Mouse (Mus musculus) G1E (cell line): ENCODE measurements around the gene Lypd3. TPM values are rescaled to one million over a fixed set of nuclear protein-coding genes. Genes with fewer than 3 reads are reported as not detected.
A peak's percentile ranks its signal among the peaks of the same experiment; 100 is the strongest.

ENCODE experiments used
- ATAC-seq: 2 replicates; pipeline ENCODE4 v1.8.0; 2016; ENCODE audit warnings: mild to moderate bottlenecking; ENCODE audit not compliant: insufficient number of reproducible peaks, poor library complexity, low FRiP score, severe bottlenecking; ENCODE audit errors: extremely low read depth
- DNase-seq: peaks from one replicate; pipeline ENCODE4 v3.0.0; 2012; ENCODE audit warnings: low spot score
- H3K27me3 ChIP-seq: 2 replicates; pipeline ENCODE4 v1.6.1; 2012; ENCODE audit warnings: mild to moderate bottlenecking, low read length, inconsistent platforms; ENCODE audit not compliant: insufficient read depth
- H3K36me3 ChIP-seq: replicated peaks from 2 replicates; pipeline ENCODE3; 2012; ENCODE audit warnings: mild to moderate bottlenecking, inconsistent platforms
- H3K4me1 ChIP-seq: 2 replicates; pipeline ENCODE4 v1.6.1; 2012; ENCODE audit warnings: low read depth, low read length, inconsistent platforms, mixed read lengths; ENCODE audit not compliant: insufficient read depth
- H3K4me3 ChIP-seq: 2 replicates; pipeline ENCODE4 v1.5.1; 2012; ENCODE audit warnings: low read depth, mild to moderate bottlenecking, inconsistent platforms, low read length, moderate library complexity, mixed read lengths
- H3K9me3 ChIP-seq: replicated peaks from 2 replicates; pipeline ENCODE4 v1.6.1; 2012; ENCODE audit warnings: inconsistent platforms
- CTCF ChIP-seq: IDR thresholded peaks from 2 replicates; pipeline ENCODE4 v1.5.1; 2012; ENCODE audit warnings: low read depth, low read length, inconsistent platforms, mixed read lengths
- GATA1 ChIP-seq: IDR thresholded peaks from 2 replicates; pipeline ENCODE4 v1.6.1; 2012; ENCODE audit warnings: borderline replicate concordance, low read length, inconsistent platforms, mixed read lengths
- GATA2 ChIP-seq: IDR thresholded peaks from 2 replicates; pipeline ENCODE4 v1.6.1; 2012; ENCODE audit warnings: low read depth, low read length, inconsistent platforms, borderline replicate concordance
- POLR2AphosphoS5 ChIP-seq: IDR thresholded peaks from 2 replicates; pipeline ENCODE4 v1.6.1; 2012; ENCODE audit warnings: low read depth, low read length, inconsistent platforms; ENCODE audit not compliant: insufficient replicate concordance
- TAL1 ChIP-seq: conservative IDR thresholded peaks from 2 replicates; pipeline ENCODE4 v1.6.1; 2012; ENCODE audit warnings: low read depth, low read length, inconsistent platforms, mixed read lengths
- polyA plus RNA-seq: library from polyadenylated mRNA; stranded (reverse); fragments of >175 nt; gene quantifications from 2 replicates; pipeline ENCODE4 v1.2.3, GENCODE M21; 2012
- total RNA-seq, 2 experiments: library from RNA; stranded (forward) in 1 of 2; stranded (reverse) in 1 of 2; fragments of 200-1000 nt in 1 of 2; fragments of >200 nt in 1 of 2; fragmentation: Nextera tagmentation in 1 of 2; gene quantifications; 2 replicates each; pipeline ENCODE4 v1.2.3; 2014 to 2017

Gene Lypd3
- total and polyA plus RNA-seq, 3 experiments, result not detected

GRCm38 (mm10) chr7:24592781-24593180 lies 43.6 kb upstream of the Lypd3 start:
- ATAC-seq (no peak), DNase-seq (no peak)
- TF ChIP-seq POLR2AphosphoS5 (no peak), CTCF (no peak), TAL1 (no peak), GATA1 (no peak), GATA2 (no peak)
- H3K4me3 ChIP-seq, result no peak overlapping the region
- no peaks in the 10 kb centered on the region for H3K27me3 ChIP-seq
- no peaks in the 10 kb centered on the region for H3K9me3 ChIP-seq
- peaks cover 49% of the 10 kb centered on the region for H3K4me1 ChIP-seq
- peaks cover 8% of the 10 kb centered on the region for H3K36me3 ChIP-seq

DNA sequence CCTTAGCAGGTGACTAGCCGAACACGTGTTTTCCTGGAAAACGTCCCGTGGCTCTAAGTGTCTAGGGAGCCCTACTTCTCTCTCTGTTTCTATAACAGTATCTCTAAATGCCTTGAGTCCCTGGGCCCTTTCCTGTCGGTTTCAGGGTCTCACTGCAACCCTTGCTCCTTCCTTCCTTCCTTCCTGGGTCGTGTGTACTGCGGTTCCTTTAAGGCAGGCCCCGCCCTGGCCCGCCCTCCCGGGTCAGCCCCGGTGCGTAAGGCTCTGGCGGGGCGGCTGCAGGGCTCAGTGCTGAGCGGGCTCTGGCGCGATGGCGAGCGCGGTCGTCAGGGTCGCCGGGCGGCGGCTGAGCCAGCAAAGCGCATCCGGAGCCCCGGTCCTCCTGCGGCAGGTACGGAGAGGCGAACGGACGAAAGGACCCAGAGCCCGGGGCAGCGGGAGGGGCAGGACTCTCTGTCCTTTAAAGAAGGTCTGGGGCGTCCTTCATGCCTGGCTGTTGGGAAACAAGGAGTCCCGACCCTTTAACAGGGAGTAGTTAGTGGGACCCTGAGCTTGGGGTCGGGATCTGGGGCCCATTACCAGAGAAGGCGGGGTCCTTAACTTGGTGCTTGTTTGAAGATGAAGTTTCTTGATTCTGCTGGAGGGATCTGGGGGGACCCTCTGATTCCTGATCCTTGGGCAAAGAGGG lies 42.6 kb upstream of the Lypd3 start:
- TF ChIP-seq GATA1 (no peak), POLR2AphosphoS5 (no peak), TAL1 (no peak), GATA2 (no peak), CTCF (no peak)
- H3K27me3 ChIP-seq, result no peaks in the 10 kb centered on the region
- H3K36me3 ChIP-seq, result peaks cover 8% of the 10 kb centered on the region
- peak; percentile 70 for ATAC-seq
- H3K9me3 ChIP-seq, result no peaks in the 10 kb centered on the region
- H3K4me1 ChIP-seq, result peaks cover 49% of the 10 kb centered on the region
- H3K4me3 ChIP-seq, result peak overlapping the region; percentile 76
- DNase-seq, result peak; percentile 86

- DNase-seq (no peak), ATAC-seq (no peak)
- TF ChIP-seq TAL1 (no peak), GATA1 (no peak), CTCF (no peak), GATA2 (no peak), POLR2AphosphoS5 (no peak)
- H3K27me3 ChIP-seq, result no peaks in the 10 kb centered on the region
- peaks cover 52% of the 10 kb centered on the region for H3K4me1 ChIP-seq
- peaks cover 11% of the 10 kb centered on the region for H3K36me3 ChIP-seq
- H3K9me3 ChIP-seq, result no peaks in the 10 kb centered on the region
- peak overlapping the region; percentile 76 for H3K4me3 ChIP-seq
Measured at GRCm38 (mm10) chr7:24594309-24594803, 42.0 kb upstream of the Lypd3 start.

DNA sequence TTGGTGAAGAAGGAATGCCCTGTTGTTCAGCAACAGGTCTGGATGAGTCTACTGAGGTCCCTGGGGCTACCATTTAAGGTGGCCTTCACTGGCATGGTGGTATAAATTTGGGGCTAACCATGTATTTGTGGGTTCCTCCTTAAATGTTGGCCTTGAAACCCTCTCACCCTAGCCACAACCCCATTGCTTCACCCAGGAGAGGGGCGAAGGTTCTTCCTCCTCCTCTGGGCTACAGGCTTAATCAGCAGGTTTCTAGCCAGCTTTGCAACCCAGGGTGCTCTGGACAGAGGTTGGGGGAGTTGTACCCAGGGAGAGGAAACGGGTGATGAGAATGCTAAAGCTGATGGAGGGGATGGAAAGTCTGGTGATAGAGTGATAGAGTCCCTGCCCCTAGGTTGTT lies 40.9 kb upstream of the Lypd3 start:
- Histone ChIP-seq H3K9me3 (no peaks in the 10 kb centered on the region), H3K36me3 (peaks cover 11% of the 10 kb centered on the region), H3K4me3 (no peak overlapping the region), H3K4me1 (peaks cover 48% of the 10 kb centered on the region), H3K27me3 (no peaks in the 10 kb centered on the region)
- TF ChIP-seq TAL1 (no peak), CTCF (no peak), GATA2 (no peak), GATA1 (no peak), POLR2AphosphoS5 (no peak)
- ATAC-seq, result no peak
- no peak for DNase-seq

DNA sequence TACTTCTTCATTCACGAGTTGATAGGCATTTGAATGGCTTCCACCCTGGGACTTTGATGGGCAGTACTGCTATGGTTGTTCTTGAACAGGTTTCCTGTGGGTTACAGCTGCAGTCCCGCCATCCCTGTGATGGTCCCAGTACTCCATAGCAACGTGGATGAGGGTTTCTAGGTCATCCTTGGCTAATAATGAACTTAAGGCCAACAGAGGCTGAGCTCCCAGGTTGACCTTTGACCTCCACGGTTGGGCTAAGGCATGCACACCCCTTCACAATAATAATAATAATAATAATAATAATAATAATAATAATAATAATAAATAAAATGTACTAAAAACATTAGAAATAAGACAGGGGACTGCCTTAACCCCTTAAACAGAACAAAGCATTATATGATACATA lies 38.2 kb upstream of the Lypd3 start:
- peaks cover 11% of the 10 kb centered on the region for H3K36me3 ChIP-seq
- no peaks in the 10 kb centered on the region for H3K27me3 ChIP-seq
- no peak for ATAC-seq
- no peak for TF ChIP-seq GATA2
- TF ChIP-seq GATA1, result no peak
- no peak for TF ChIP-seq TAL1
- TF ChIP-seq CTCF, result no peak
- TF ChIP-seq POLR2AphosphoS5, result no peak
- H3K9me3 ChIP-seq, result no peaks in the 10 kb centered on the region
- H3K4me3 ChIP-seq, result no peak overlapping the region
- peaks cover 22% of the 10 kb centered on the region for H3K4me1 ChIP-seq
- DNase-seq, result no peak

DNA sequence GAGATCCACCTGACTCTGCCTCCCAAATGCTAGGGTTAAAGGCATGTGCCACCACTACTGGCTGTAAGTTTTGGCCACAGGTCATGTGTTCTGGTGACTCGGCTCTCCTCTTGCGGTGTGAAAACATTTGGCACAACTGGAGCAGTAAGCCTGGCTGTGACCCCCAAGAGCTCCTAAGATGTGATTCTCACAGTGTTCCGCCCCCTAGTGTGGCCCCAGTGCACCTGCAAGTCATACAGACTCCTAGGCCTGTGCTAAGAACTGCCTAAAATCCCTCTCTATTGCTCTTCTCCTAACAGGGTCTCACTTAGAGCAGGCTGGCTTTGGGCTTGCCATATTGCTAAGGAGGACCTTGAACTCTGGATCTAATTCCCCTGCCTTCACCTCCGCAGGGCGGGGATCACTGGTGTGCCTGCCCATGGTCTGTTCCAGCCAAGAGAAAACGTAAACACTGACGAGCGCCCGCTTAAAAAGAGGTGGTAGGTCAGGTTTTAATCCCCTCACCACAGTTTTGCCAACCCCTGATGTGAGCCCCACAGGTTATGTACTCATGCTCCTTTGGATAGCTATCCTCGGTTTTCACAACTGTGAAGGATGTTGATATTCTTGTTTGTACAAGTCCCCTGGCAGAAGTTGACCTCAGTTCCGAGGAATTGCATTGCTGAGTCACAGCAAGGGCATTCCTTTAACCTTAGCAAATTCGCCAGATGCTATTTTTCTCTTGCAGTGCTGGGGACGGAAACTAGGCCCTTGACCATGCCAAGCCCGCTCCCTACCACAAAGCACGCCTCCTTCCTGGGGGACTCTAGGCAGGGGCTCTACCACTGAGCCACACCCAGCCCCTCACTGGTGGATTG lies 36.9 kb upstream of the Lypd3 start:
- no peak for DNase-seq
- H3K4me3 ChIP-seq, result no peak overlapping the region
- no peaks in the 10 kb centered on the region for H3K27me3 ChIP-seq
- H3K36me3 ChIP-seq, result peaks cover 14% of the 10 kb centered on the region
- ATAC-seq, result no peak
- no peaks in the 10 kb centered on the region for H3K9me3 ChIP-seq
- TF ChIP-seq CTCF, result 0 out of 2 replicates have a peak, but pooled peaks have one; percentile 8
- no peak for TF ChIP-seq TAL1
- H3K4me1 ChIP-seq, result peaks cover 10% of the 10 kb centered on the region
